In the genomic region with DNA sequence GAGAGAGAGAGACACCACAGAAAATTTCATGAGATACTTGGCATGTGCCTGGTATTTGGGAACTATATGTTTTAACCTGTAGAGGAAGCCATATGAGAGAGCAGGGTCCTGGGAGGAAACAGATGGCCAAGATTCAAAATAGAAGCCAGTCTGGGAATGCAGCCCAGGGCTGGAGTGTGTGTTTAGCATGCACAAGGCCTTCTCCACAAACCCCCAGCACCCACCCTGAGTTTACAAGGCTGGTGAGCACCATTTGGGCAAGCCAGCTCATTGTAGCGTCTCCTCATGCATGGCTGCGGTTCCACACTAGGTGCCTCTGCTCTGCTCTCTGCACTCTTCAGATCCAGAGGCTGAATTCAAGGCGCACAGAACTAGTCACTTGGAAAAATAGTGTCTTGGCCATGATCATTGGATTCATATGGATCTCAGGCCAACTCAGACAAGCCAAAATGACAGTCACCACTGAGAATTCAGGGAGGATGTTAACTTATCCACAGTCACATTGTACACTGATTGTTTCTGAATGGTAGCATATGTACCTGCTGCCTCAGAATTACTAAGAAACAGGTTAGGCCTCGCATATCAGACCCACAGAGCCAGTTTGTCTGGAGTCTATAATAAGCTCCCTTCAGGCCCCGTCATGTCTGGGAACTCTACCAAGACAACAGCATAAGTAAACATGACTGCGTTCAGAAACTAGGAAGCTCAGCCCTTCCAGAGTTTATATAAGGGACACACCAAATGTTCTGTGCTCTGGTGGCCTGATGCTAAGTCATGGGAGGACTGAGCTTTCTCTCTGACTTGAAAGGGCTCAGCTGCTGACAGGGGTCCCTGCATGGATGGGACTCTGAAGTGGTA, we compare ENCODE assay signal across 9 mouse cellular contexts.
DNase-seq lines count a peak whose midpoint lies in the region; ATAC-seq lines count a peak whose summit lies in the region.
"Had no signal": no experiment of that assay in that cellular context is flagged by ENCODE, and none has a peak within 500 bp of the region (broad histone marks: within the 10 kb centered on the region; RNA-seq: fewer than 3 reads in every experiment).

No protein-coding gene starts in this region.

- no peaks in the 10 kb centered on the region for H3K36me3 ChIP-seq in hindbrain, embryonic 14.5 days (replicated peaks; ENCODE audit: control insufficient read depth, insufficient read depth)
- H3K36me3 ChIP-seq in hindbrain, embryonic 11.5 days (ENCODE audit: control insufficient read depth, insufficient read depth, low read length) = no peaks in the 10 kb centered on the region
- H3K36me3 ChIP-seq in intestine, embryonic 15.5 days = no peaks in the 10 kb centered on the region
- H3K36me3 ChIP-seq in stomach, embryonic 16.5 days (ENCODE audit: control insufficient read depth, insufficient read depth, low read length) = no peaks in the 10 kb centered on the region
- H3K36me3 ChIP-seq: midbrain, embryonic 12.5 days had no signal

- WGBS in hindbrain, embryonic 14.5 days = 71% methylated on average over 6 of the region's 6 CpGs
- 81% methylated on average over 6 of the region's 6 CpGs for WGBS in hindbrain, embryonic 11.5 days
- 57% methylated on average over 6 of the region's 6 CpGs for WGBS in intestine, embryonic 15.5 days
- 40% methylated on average over 6 of the region's 6 CpGs for WGBS in stomach, embryonic 16.5 days

- H3K4me3 ChIP-seq in hindbrain, embryonic 14.5 days (replicated peaks; ENCODE audit: low read length) = no peak overlapping the region
- no peak overlapping the region for H3K4me3 ChIP-seq in hindbrain, embryonic 11.5 days (ENCODE audit: low read depth, low read length)
- H3K4me3 ChIP-seq in intestine, embryonic 15.5 days (replicated peaks) = no peak overlapping the region
- no peak overlapping the region for H3K4me3 ChIP-seq in stomach, embryonic 16.5 days (replicated peaks; ENCODE audit: low read length)
- H3K4me3 ChIP-seq: midbrain, embryonic 12.5 days had no signal

- peaks cover 23% of the 10 kb centered on the region for H3K4me1 ChIP-seq in hindbrain, embryonic 14.5 days (replicated peaks; ENCODE audit: control insufficient read depth, insufficient read depth, low read length)
- no peaks in the 10 kb centered on the region for H3K4me1 ChIP-seq in hindbrain, embryonic 11.5 days (replicated peaks; ENCODE audit: control insufficient read depth, insufficient read depth, low read length)
- H3K4me1 ChIP-seq in intestine, embryonic 15.5 days (replicated peaks) = no peaks in the 10 kb centered on the region
- H3K4me1 ChIP-seq in stomach, embryonic 16.5 days (ENCODE audit: control insufficient read depth, insufficient read depth, low read length) = peaks cover 15% of the 10 kb centered on the region

- 0 out of 2 replicates have a peak overlapping the region, but pooled peaks have one; percentile 20 for H3K27ac ChIP-seq in hindbrain, embryonic 14.5 days
- no peak overlapping the region for H3K27ac ChIP-seq in hindbrain, embryonic 11.5 days (ENCODE audit: low read depth, low read length)
- no peak overlapping the region for H3K27ac ChIP-seq in intestine, embryonic 15.5 days
- peak overlapping the region; percentile 94 for H3K27ac ChIP-seq in stomach, embryonic 16.5 days (ENCODE audit: low read length)
- H3K27ac ChIP-seq: midbrain, embryonic 12.5 days had no signal

- H3K27me3 ChIP-seq in hindbrain, embryonic 14.5 days (ENCODE audit: control insufficient read depth, insufficient read depth, low read length) = no peaks in the 10 kb centered on the region
- H3K27me3 ChIP-seq in hindbrain, embryonic 11.5 days (ENCODE audit: control insufficient read depth, insufficient read depth, low read length) = no peaks in the 10 kb centered on the region
- no peaks in the 10 kb centered on the region for H3K27me3 ChIP-seq in intestine, embryonic 15.5 days (replicated peaks)
- no peaks in the 10 kb centered on the region for H3K27me3 ChIP-seq in stomach, embryonic 16.5 days (ENCODE audit: control insufficient read depth, insufficient read depth, low read length)
- H3K27me3 ChIP-seq: midbrain, embryonic 12.5 days had no signal

- no peak for DNase-seq in hindbrain, embryonic 14.5 days (ENCODE audit: low spot score)
- DNase-seq in hindbrain, embryonic 11.5 days (ENCODE audit: low spot score) = no peak
- peak; percentile 90 to 93 for DNase-seq in cerebellum, postnatal 14 days
- DNase-seq in left cerebral cortex, postnatal 4 days = peak; percentile 83
- DNase-seq in spleen, postnatal 10 days (ENCODE audit: low spot score in 2 of 2) = no peak
- no peak for DNase-seq in testis, postnatal 10 days (ENCODE audit: low spot score)

- H3K9me3 ChIP-seq in hindbrain, embryonic 14.5 days (ENCODE audit: control insufficient read depth, low read length) = no peaks in the 10 kb centered on the region
- no peaks in the 10 kb centered on the region for H3K9me3 ChIP-seq in hindbrain, embryonic 11.5 days (ENCODE audit: control insufficient read depth, low read length)
- H3K9me3 ChIP-seq in intestine, embryonic 15.5 days = no peaks in the 10 kb centered on the region
- H3K9me3 ChIP-seq in stomach, embryonic 16.5 days (replicated peaks; ENCODE audit: control insufficient read depth, low read length) = no peaks in the 10 kb centered on the region
- H3K9me3 ChIP-seq: midbrain, embryonic 12.5 days had no signal

- H3K9ac ChIP-seq in hindbrain, embryonic 14.5 days = no peak overlapping the region
- H3K9ac ChIP-seq in hindbrain, embryonic 11.5 days (ENCODE audit: low read depth, low read length) = no peak overlapping the region
- no peak overlapping the region for H3K9ac ChIP-seq in intestine, embryonic 15.5 days
- H3K9ac ChIP-seq in stomach, embryonic 16.5 days (ENCODE audit: low read length) = no peak overlapping the region
- H3K9ac ChIP-seq: midbrain, embryonic 12.5 days had no signal

- no peak overlapping the region for H3K4me2 ChIP-seq in hindbrain, embryonic 14.5 days (replicated peaks)
- no peak overlapping the region for H3K4me2 ChIP-seq in hindbrain, embryonic 11.5 days (replicated peaks; ENCODE audit: low read depth, low read length)
- no peak overlapping the region for H3K4me2 ChIP-seq in intestine, embryonic 15.5 days (replicated peaks)
- H3K4me2 ChIP-seq in stomach, embryonic 16.5 days (ENCODE audit: low read depth, low read length) = no peak overlapping the region
- H3K4me2 ChIP-seq: midbrain, embryonic 12.5 days had no signal

- intact Hi-C loops in left cerebral cortex, postnatal 4 days (cut with DNase I) = no loop called here

- ATAC-seq in hindbrain, embryonic 14.5 days (ENCODE audit: low FRiP score) = peak; percentile 67; the same call in 1 of the 2 replicates
- no peak for ATAC-seq in hindbrain, embryonic 11.5 days (ENCODE audit: low FRiP score)
- ATAC-seq in intestine, embryonic 15.5 days = peak; percentile 86
- peak; percentile 91 for ATAC-seq in stomach, embryonic 16.5 days (ENCODE audit: insufficient read depth, low FRiP score)

Comparison
In these comparisons a context has a peak if more than half of its experiments do, and no peak if none do; other contexts are left out.
1. H3K27ac ChIP-seq: peak in hindbrain, embryonic 14.5 days (single experiment) and stomach, embryonic 16.5 days (single experiment); none in hindbrain, embryonic 11.5 days (single experiment) and intestine, embryonic 15.5 days (single experiment).
2. DNase-seq: peak in cerebellum, postnatal 14 days (2 of 2) and left cerebral cortex, postnatal 4 days (single experiment); none in hindbrain, embryonic 14.5 days (single experiment), hindbrain, embryonic 11.5 days (single experiment), spleen, postnatal 10 days (0 of 2) and testis, postnatal 10 days (single experiment).